Mouse (Mus musculus) midbrain, postnatal 0 days (tissue): Measurements from ENCODE around the gene Mettl7a2. TPM values are rescaled to one million over a fixed set of nuclear protein-coding genes. Genes with fewer than 3 reads are reported as not detected.

Source experiments
- ATAC-seq: fragments of 200-750 bp; cut with Nextera tagmentation; 2 replicates; pipeline ENCODE4 v1.8.0; 2017; ENCODE audit warnings: moderate number of reproducible peaks, mild to moderate bottlenecking, moderate TSS enrichment, moderate library complexity; ENCODE audit not compliant: low FRiP score
- DNase-seq: peaks from one replicate; pipeline ENCODE4 v3.0.0-alpha.2; 2015; ENCODE audit warnings: low spot score
- H3K27ac ChIP-seq: fragments of 300-500 bp; sonication (generic); 2 replicates; pipeline ENCODE4 v1.5.1; 2014; ENCODE audit warnings: low read depth, mild to moderate bottlenecking, low read length, mixed read lengths
- H3K27me3 ChIP-seq: fragments of 300-500 bp; sonication (generic); 2 replicates; pipeline ENCODE4 v1.6.1; 2014; ENCODE audit warnings: low read length, control low read depth, mixed read lengths; ENCODE audit not compliant: insufficient read depth
- H3K36me3 ChIP-seq: fragments of 300-500 bp; sonication (generic); 2 replicates; pipeline ENCODE4 v1.6.1; 2014; ENCODE audit warnings: low read length, control low read depth, mixed read lengths; ENCODE audit not compliant: insufficient read depth
- H3K4me1 ChIP-seq: fragments of 300-500 bp; sonication (generic); 2 replicates; pipeline ENCODE4 v1.6.1; 2014; ENCODE audit warnings: mild to moderate bottlenecking, control low read depth, antibody characterized with exemption, low read length, mixed read lengths; ENCODE audit not compliant: insufficient read depth
- H3K4me2 ChIP-seq: fragments of 300-500 bp; sonication (generic); 2 replicates; pipeline ENCODE4 v1.6.1; 2014; ENCODE audit warnings: low read depth, mild to moderate bottlenecking, low read length, mixed read lengths; ENCODE audit not compliant: poor library complexity, severe bottlenecking
- H3K4me3 ChIP-seq: fragments of 300-500 bp; sonication (generic); 2 replicates; pipeline ENCODE4 v1.5.1; 2014; ENCODE audit warnings: low read depth, mild to moderate bottlenecking, low read length, moderate library complexity
- H3K9ac ChIP-seq: fragments of 300-500 bp; sonication (generic); replicated peaks from 2 replicates; pipeline ENCODE4 v1.6.1; 2014; ENCODE audit warnings: mild to moderate bottlenecking, low read length, moderate library complexity, mixed read lengths; ENCODE audit not compliant: poor library complexity, severe bottlenecking
- H3K9me3 ChIP-seq: fragments of 300-500 bp; sonication (generic); 2 replicates; pipeline ENCODE4 v1.6.1; 2016; ENCODE audit warnings: low read length, control low read depth
- CTCF ChIP-seq: IDR thresholded peaks from 2 replicates; pipeline ENCODE4 v1.5.1; 2016; ENCODE audit warnings: antibody characterized with exemption, mild to moderate bottlenecking
- WGBS: fragments of 180-500 bp; shearing (Covaris S2); extraction: QIAGEN DNeasy Blood & Tissue Kit; methylation state at CpG from one replicate; pipeline ENCODE4 v1.1.7; 2014; 5-methylcytosine and 5-hydroxymethylcytosine counted together
- polyA plus RNA-seq: library from polyadenylated mRNA; unstranded; fragments of >200 nt; fragmentation: Nextera tagmentation; extraction: Ambion mirVana; gene quantifications from 2 replicates; pipeline ENCODE4 v1.2.1, GENCODE M21; 2015
- total RNA-seq: library from RNA; depleted of rRNA; stranded (reverse); fragments of >200 nt; gene quantifications from 2 replicates; pipeline ENCODE4 v1.2.3, GENCODE M21; 2014

The Mettl7a2 gene
- total and polyA plus RNA-seq, 2 experiments from 2014 or later = not detected

- WGBS = 94% methylated on average over 17 of the region's 17 CpGs
- Histone ChIP-seq H3K27ac (no peak overlapping the region), H3K9ac (no peak overlapping the region), H3K4me1 (no peaks in the 10 kb centered on the region), H3K27me3 (no peaks in the 10 kb centered on the region), H3K36me3 (no peaks in the 10 kb centered on the region), H3K4me2 (no peak overlapping the region), H3K9me3 (no peaks in the 10 kb centered on the region), H3K4me3 (no peak overlapping the region)
- ATAC-seq (no peak), DNase-seq (no peak)
- no peak for TF ChIP-seq CTCF
Observed at GRCm38 (mm10) chr15:100387544-100388223, 34.7 kb downstream of the Mettl7a2 start.

- TF ChIP-seq CTCF = no peak
- H3K4me3 ChIP-seq = no peak overlapping the region
- ATAC-seq = no peak
Observed at GRCm38 (mm10) chr15:100388224-100388835, 35.3 kb downstream of the Mettl7a2 start.

GRCm38 (mm10) chr15:100388886-100389285, 35.9 kb downstream of the Mettl7a2 start:
- 57% methylated on average over 9 of the region's 9 CpGs for WGBS
- H3K4me2 ChIP-seq = no peak overlapping the region
- DNase-seq (no peak), ATAC-seq (no peak)
- no peak overlapping the region for H3K4me3 ChIP-seq
- no peaks in the 10 kb centered on the region for H3K4me1 ChIP-seq
- H3K36me3 ChIP-seq = peaks cover 10% of the 10 kb centered on the region
- H3K27ac ChIP-seq = no peak overlapping the region
- no peaks in the 10 kb centered on the region for H3K27me3 ChIP-seq
- H3K9me3 ChIP-seq = no peaks in the 10 kb centered on the region
- no peak overlapping the region for H3K9ac ChIP-seq
- TF ChIP-seq CTCF = no peak

More at GRCm38 (mm10) chr15:100388224-100388835, 35.3 kb downstream of the Mettl7a2 start:
- 0 out of 2 replicates have a peak, but pooled peaks cover 4% of the 10 kb centered on the region for H3K36me3 ChIP-seq
- WGBS = 89% methylated on average over 16 of the region's 16 CpGs
- H3K4me1 ChIP-seq = no peaks in the 10 kb centered on the region
- no peak overlapping the region for H3K4me2 ChIP-seq
- H3K9me3 ChIP-seq = no peaks in the 10 kb centered on the region
- H3K27ac ChIP-seq = no peak overlapping the region
- DNase-seq = no peak
- H3K9ac ChIP-seq = no peak overlapping the region
- no peaks in the 10 kb centered on the region for H3K27me3 ChIP-seq

- TF ChIP-seq CTCF = no peak
- WGBS = 83% methylated on average over 7 of the region's 7 CpGs
- H3K4me1 ChIP-seq = no peaks in the 10 kb centered on the region
- no peaks in the 10 kb centered on the region for H3K9me3 ChIP-seq
- peaks cover 26% of the 10 kb centered on the region for H3K36me3 ChIP-seq
- no peak overlapping the region for H3K27ac ChIP-seq
- no peak overlapping the region for H3K4me2 ChIP-seq
- DNase-seq (no peak), ATAC-seq (no peak)
- no peak overlapping the region for H3K9ac ChIP-seq
- no peak overlapping the region for H3K4me3 ChIP-seq
- no peaks in the 10 kb centered on the region for H3K27me3 ChIP-seq
Observed at GRCm38 (mm10) chr15:100391066-100391465, 38.1 kb downstream of the Mettl7a2 start.

GRCm38 (mm10) chr15:100391599-100391998, 38.6 kb downstream of the Mettl7a2 start:
- H3K4me1 ChIP-seq = no peaks in the 10 kb centered on the region
- H3K4me2 ChIP-seq = no peak overlapping the region
- no peak overlapping the region for H3K27ac ChIP-seq
- H3K9ac ChIP-seq = no peak overlapping the region
- WGBS = 96% methylated on average over 7 of the region's 7 CpGs
- DNase-seq = no peak
- no peaks in the 10 kb centered on the region for H3K9me3 ChIP-seq
- ATAC-seq = no peak
- no peak overlapping the region for H3K4me3 ChIP-seq
- TF ChIP-seq CTCF = no peak
- no peaks in the 10 kb centered on the region for H3K27me3 ChIP-seq
- peaks cover 29% of the 10 kb centered on the region for H3K36me3 ChIP-seq

GRCm38 (mm10) chr15:100393016-100393415, 40.0 kb downstream of the Mettl7a2 start:
- no peak overlapping the region for H3K27ac ChIP-seq
- H3K4me1 ChIP-seq = no peaks in the 10 kb centered on the region
- ATAC-seq = no peak
- H3K4me2 ChIP-seq = no peak overlapping the region
- H3K9me3 ChIP-seq = no peaks in the 10 kb centered on the region
- no peak for TF ChIP-seq CTCF
- WGBS = 90% methylated on average over 11 of the region's 11 CpGs
- no peak overlapping the region for H3K9ac ChIP-seq
- no peaks in the 10 kb centered on the region for H3K27me3 ChIP-seq
- no peak overlapping the region for H3K4me3 ChIP-seq
- DNase-seq = no peak
- peaks cover 38% of the 10 kb centered on the region for H3K36me3 ChIP-seq
